Mouse (Mus musculus) lung, postnatal 0 days (tissue): ENCODE data around the gene Flywch2.

Experiments
- CTCF ChIP-seq: IDR thresholded peaks from 2 replicates; pipeline ENCODE4 v1.5.1; 2016; ENCODE audit warnings: antibody characterized with exemption, mild to moderate bottlenecking
- EP300 ChIP-seq: IDR thresholded peaks from 2 replicates; pipeline ENCODE4 v1.6.1; 2016; ENCODE audit warnings: antibody characterized with exemption, mild to moderate bottlenecking, control low read depth

- TF ChIP-seq CTCF (peak; percentile 27; the same call in 1 of the 2 replicates), EP300 (no peak)
Observed at GRCm38 (mm10) chr17:23802746-23803365, 17.0 kb upstream of the Flywch2 start.
